Mouse (Mus musculus) bone marrow macrophage, adult 2 months (primary cell): ENCODE results near the gene Prdm11.

Source experiments
- CTCF ChIP-seq: IDR thresholded peaks from 2 replicates; pipeline ENCODE4 v1.5.1; 2012; ENCODE audit warnings: low read depth, mild to moderate bottlenecking, low read length, moderate library complexity
- POLR2A ChIP-seq: IDR thresholded peaks from 2 replicates; pipeline ENCODE4 v1.6.1; 2012; ENCODE audit warnings: mild to moderate bottlenecking, low read depth, low read length, borderline replicate concordance

- no peak for TF ChIP-seq POLR2A
- no peak for TF ChIP-seq CTCF
These were observed 33.4 kb upstream of the Prdm11 start for GRCm38 (mm10) chr2:93079394-93079793.
